Mouse (Mus musculus): ENCODE data around the gene Msantd2. TPM values are rescaled to one million over a fixed set of nuclear protein-coding genes. Genes with fewer than 3 reads are reported as not detected.

Gene Msantd2
- polyA plus RNA-seq, 1 experiment from 2014 or later, result 17.5 TPM

DNA sequence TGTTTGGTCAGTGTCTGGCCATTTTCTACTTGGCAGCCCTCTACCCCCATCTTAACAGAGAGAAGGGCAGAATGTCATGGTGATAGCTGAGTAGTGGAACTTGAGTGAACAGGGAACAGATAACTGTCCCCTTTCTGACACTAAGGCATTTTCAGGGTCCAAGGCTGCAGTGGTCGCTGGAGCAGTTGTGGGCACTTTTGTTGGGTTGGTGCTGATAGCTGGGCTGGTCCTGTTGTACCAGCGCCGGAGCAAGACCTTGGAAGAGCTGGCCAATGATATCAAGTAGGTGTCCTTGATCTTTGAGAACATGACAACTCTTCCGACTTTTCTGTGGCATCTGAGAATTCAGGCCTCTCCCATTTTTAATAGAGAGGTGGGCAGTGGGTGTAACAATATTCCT, 47.7 kb downstream of the Msantd2 start:
- 70% methylated on average over 4 of the region's 4 CpGs for WGBS
- ATAC-seq (ENCODE audit: insufficient number of reproducible peaks, insufficient read depth, low FRiP score, low read depth), result no peak
- H3K27me3 ChIP-seq (ENCODE audit: control insufficient read depth, insufficient read depth, low read length), result no peaks in the 10 kb centered on the region

GRCm38 (mm10) chr9:37537658-37538250, 48.6 kb downstream of the Msantd2 start:
- Histone ChIP-seq H3K4me2 (ENCODE audit: low read length) (no peak overlapping the region), H3K9me3 (ENCODE audit: control insufficient read depth, low read length) (no peaks in the 10 kb centered on the region), H3K9ac (ENCODE audit: low read length) (no peak overlapping the region), H3K27ac (replicated peaks in 1 of 2; ENCODE audit: control insufficient read depth in 1 of 2, insufficient read depth in 1 of 2, low read depth in 2 of 2, low read length in 2 of 2) (peak overlapping the region; percentile 16 to 24; a peak in 1 of 4 replicates), H3K27me3 (ENCODE audit: control insufficient read depth, insufficient read depth, low read length) (no peaks in the 10 kb centered on the region), H3K4me1 (ENCODE audit: control insufficient read depth in 2 of 2, insufficient read depth in 2 of 2, low read length in 2 of 2) (peaks cover 6 to 15% of the 10 kb centered on the region in 2 experiments), H3K36me3 (ENCODE audit: control insufficient read depth, insufficient read depth, low read length) (peaks cover 17% of the 10 kb centered on the region; the same call in 1 of the 2 replicates), H3K4me3 (ENCODE audit: control insufficient read depth in 1 of 2, insufficient read depth in 1 of 2, low read depth in 1 of 2, low read length in 2 of 2) (no peak overlapping the region)
- WGBS, result 48% methylated on average over 5 of the region's 5 CpGs
- ATAC-seq (ENCODE audit: insufficient number of reproducible peaks, insufficient read depth, low FRiP score, low read depth), result no peak

More for the DNA sequence above, 47.7 kb downstream of the Msantd2 start:
- H3K36me3 ChIP-seq (ENCODE audit: control insufficient read depth, insufficient read depth, low read length), result peaks cover 19% of the 10 kb centered on the region; the same call in 1 of the 2 replicates
- no peak overlapping the region for H3K4me3 ChIP-seq (ENCODE audit: control insufficient read depth in 1 of 2, insufficient read depth in 1 of 2, low read depth in 1 of 2, low read length in 2 of 2)
- peaks cover 6 to 15% of the 10 kb centered on the region in 2 experiments for H3K4me1 ChIP-seq (ENCODE audit: control insufficient read depth in 2 of 2, insufficient read depth in 2 of 2, low read length in 2 of 2)
- H3K4me2 ChIP-seq (ENCODE audit: low read length), result no peak overlapping the region
- no peak overlapping the region for H3K9ac ChIP-seq (ENCODE audit: low read length)
- H3K9me3 ChIP-seq (ENCODE audit: control insufficient read depth, low read length), result no peaks in the 10 kb centered on the region
- H3K27ac ChIP-seq (replicated peaks in 1 of 2; ENCODE audit: control insufficient read depth in 1 of 2, insufficient read depth in 1 of 2, low read depth in 2 of 2, low read length in 2 of 2), result no peak overlapping the region

GRCm38 (mm10) chr9:37539170-37540025, 50.3 kb downstream of the Msantd2 start, which contains the start of gene Vsig2:
Gene Vsig2, plus strand, starts transcription at chr9:37539255.
- no peak for ATAC-seq (ENCODE audit: insufficient number of reproducible peaks, insufficient read depth, low FRiP score, low read depth)
- Histone ChIP-seq H3K4me2 (ENCODE audit: low read length) (no peak within 1 kb of the TSS), H3K4me3 (ENCODE audit: control insufficient read depth in 1 of 2, insufficient read depth in 1 of 2, low read depth in 1 of 2, low read length in 2 of 2) (no peak within 1 kb of the TSS), H3K27ac (replicated peaks in 1 of 2; ENCODE audit: control insufficient read depth in 1 of 2, insufficient read depth in 1 of 2, low read depth in 2 of 2, low read length in 2 of 2) (0 out of 4 replicates have a peak within 1 kb of the TSS, but pooled peaks of 1 of the 2 experiments have one; percentile 7), H3K36me3 (ENCODE audit: control insufficient read depth, insufficient read depth, low read length) (peaks cover 12% of the 10 kb centered on the region; the same call in 1 of the 2 replicates), H3K9ac (ENCODE audit: low read length) (no peak within 1 kb of the TSS), H3K4me1 (ENCODE audit: control insufficient read depth in 2 of 2, insufficient read depth in 2 of 2, low read length in 2 of 2) (peaks cover 9 to 19% of the 10 kb centered on the region in 2 experiments), H3K9me3 (ENCODE audit: control insufficient read depth, low read length) (no peaks in the 10 kb centered on the region), H3K27me3 (ENCODE audit: control insufficient read depth, insufficient read depth, low read length) (no peaks in the 10 kb centered on the region)
- 53% methylated on average over 23 of the region's 23 CpGs for WGBS

DNA sequence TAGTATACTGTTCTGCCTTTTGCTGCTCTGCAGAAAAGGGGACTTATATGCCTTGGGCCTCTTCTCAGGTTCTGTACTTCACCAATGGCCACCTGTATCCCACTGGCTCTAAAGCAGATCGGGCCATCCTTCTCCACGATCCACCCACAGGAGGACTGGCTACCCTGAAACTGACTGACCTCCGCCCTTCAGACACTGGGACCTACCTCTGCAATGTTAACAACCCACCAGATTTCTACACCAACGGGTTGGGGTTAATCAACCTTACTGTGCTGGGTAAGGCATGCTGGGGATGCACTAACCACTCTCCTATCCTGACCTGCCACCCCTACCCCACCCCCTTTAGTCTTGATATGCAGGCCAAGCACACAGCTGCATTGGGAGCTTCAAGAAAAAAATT, 51.1 kb downstream of the Msantd2 start:
- Histone ChIP-seq H3K4me2 (ENCODE audit: low read length) (no peak overlapping the region), H3K9ac (ENCODE audit: low read length) (no peak overlapping the region), H3K4me3 (ENCODE audit: control insufficient read depth in 1 of 2, insufficient read depth in 1 of 2, low read depth in 1 of 2, low read length in 2 of 2) (no peak overlapping the region), H3K4me1 (ENCODE audit: control insufficient read depth in 2 of 2, insufficient read depth in 2 of 2, low read length in 2 of 2) (peaks cover 9 to 19% of the 10 kb centered on the region in 2 experiments), H3K36me3 (ENCODE audit: control insufficient read depth, insufficient read depth, low read length) (peaks cover 12% of the 10 kb centered on the region; the same call in 1 of the 2 replicates), H3K27me3 (ENCODE audit: control insufficient read depth, insufficient read depth, low read length) (no peaks in the 10 kb centered on the region), H3K27ac (replicated peaks in 1 of 2; ENCODE audit: control insufficient read depth in 1 of 2, insufficient read depth in 1 of 2, low read depth in 2 of 2, low read length in 2 of 2) (no peak overlapping the region), H3K9me3 (ENCODE audit: control insufficient read depth, low read length) (no peaks in the 10 kb centered on the region)
- 85% methylated on average over 4 of the region's 4 CpGs for WGBS
- no peak for ATAC-seq (ENCODE audit: insufficient number of reproducible peaks, insufficient read depth, low FRiP score, low read depth)

- Histone ChIP-seq H3K27me3 (ENCODE audit: control insufficient read depth, insufficient read depth, low read length) (peaks cover 7% of the 10 kb centered on the region), H3K4me2 (ENCODE audit: low read length) (no peak overlapping the region), H3K4me1 (ENCODE audit: control insufficient read depth in 2 of 2, insufficient read depth in 2 of 2, low read length in 2 of 2) (peaks cover 12 to 19% of the 10 kb centered on the region in 2 experiments), H3K27ac (replicated peaks in 1 of 2; ENCODE audit: control insufficient read depth in 1 of 2, insufficient read depth in 1 of 2, low read depth in 2 of 2, low read length in 2 of 2) (peak overlapping the region in 1 of 2 experiments; percentile 21; a peak in 1 of 4 replicates), H3K36me3 (ENCODE audit: control insufficient read depth, insufficient read depth, low read length) (peaks cover 12% of the 10 kb centered on the region; the same call in 1 of the 2 replicates), H3K9ac (ENCODE audit: low read length) (no peak overlapping the region), H3K9me3 (ENCODE audit: control insufficient read depth, low read length) (no peaks in the 10 kb centered on the region), H3K4me3 (ENCODE audit: control insufficient read depth in 1 of 2, insufficient read depth in 1 of 2, low read depth in 1 of 2, low read length in 2 of 2) (no peak overlapping the region)
- ATAC-seq (ENCODE audit: insufficient number of reproducible peaks, insufficient read depth, low FRiP score, low read depth), result no peak
- 68% methylated on average over 6 of the region's 6 CpGs for WGBS
Observed at GRCm38 (mm10) chr9:37540701-37541575, 51.8 kb downstream of the Msantd2 start.

DNA sequence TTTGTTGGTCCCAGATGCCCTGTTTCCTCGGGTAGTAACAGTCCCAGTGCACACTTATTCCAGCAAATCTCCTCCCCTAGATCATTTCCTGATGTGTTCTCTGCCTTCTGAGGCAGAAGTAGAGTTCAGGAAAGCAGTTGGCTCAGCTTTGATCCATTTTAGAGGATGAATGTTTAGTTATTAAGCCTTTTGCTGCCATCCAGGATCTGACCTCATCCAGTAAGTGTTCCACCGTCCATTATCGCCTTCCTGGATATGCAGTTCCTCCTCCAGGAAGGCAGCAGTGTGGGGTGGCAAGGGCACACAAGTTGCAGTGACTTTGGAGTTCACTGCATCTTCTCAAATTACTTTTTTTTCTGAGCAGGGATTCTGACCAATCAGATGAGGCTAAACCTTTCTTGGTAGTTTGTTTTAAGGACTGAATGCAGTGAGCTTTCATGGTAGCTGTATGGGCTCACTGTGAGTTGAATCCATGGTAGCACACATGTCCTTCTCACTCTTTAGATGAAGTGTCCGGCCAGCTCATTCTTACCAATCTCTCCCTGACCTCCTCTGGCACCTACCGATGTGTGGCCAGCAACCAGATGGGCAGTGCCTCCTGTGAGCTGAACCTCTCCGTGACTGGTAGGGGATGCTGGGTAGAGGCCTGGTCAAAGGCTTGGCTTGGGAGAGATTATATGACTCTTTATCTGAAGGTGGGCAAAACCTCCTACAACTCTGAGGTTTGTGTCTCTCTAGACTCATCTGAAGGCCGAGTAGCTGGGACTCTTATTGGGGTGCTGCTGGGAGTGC, 52.9 kb downstream of the Msantd2 start:
- Histone ChIP-seq H3K4me2 (ENCODE audit: low read length) (no peak overlapping the region), H3K27me3 (ENCODE audit: control insufficient read depth, insufficient read depth, low read length) (peaks cover 14% of the 10 kb centered on the region), H3K27ac (replicated peaks in 1 of 2; ENCODE audit: control insufficient read depth in 1 of 2, insufficient read depth in 1 of 2, low read depth in 2 of 2, low read length in 2 of 2) (peak overlapping the region in 1 of 2 experiments; percentile 21; a peak in 1 of 4 replicates), H3K9me3 (ENCODE audit: control insufficient read depth, low read length) (no peaks in the 10 kb centered on the region), H3K36me3 (ENCODE audit: control insufficient read depth, insufficient read depth, low read length) (peaks cover 12% of the 10 kb centered on the region; the same call in 1 of the 2 replicates), H3K9ac (ENCODE audit: low read length) (no peak overlapping the region), H3K4me3 (ENCODE audit: control insufficient read depth in 1 of 2, insufficient read depth in 1 of 2, low read depth in 1 of 2, low read length in 2 of 2) (no peak overlapping the region), H3K4me1 (ENCODE audit: control insufficient read depth in 2 of 2, insufficient read depth in 2 of 2, low read length in 2 of 2) (peaks cover 13% of the 10 kb centered on the region in 2 experiments)
- WGBS, result 57% methylated on average over 7 of the region's 7 CpGs
- no peak for ATAC-seq (ENCODE audit: insufficient number of reproducible peaks, insufficient read depth, low FRiP score, low read depth)
